Mouse (Mus musculus) hindbrain, embryonic 13.5 days (tissue): Measurements from ENCODE around the gene Gdf1. TPM values are rescaled to one million over a fixed set of nuclear protein-coding genes. Genes with fewer than 3 reads are reported as not detected.

Source experiments
- ATAC-seq: fragments of 200-750 bp; cut with Nextera tagmentation; 2 replicates; pipeline ENCODE4 v1.8.0; 2017; ENCODE audit warnings: moderate TSS enrichment; ENCODE audit not compliant: low FRiP score
- H3K27ac ChIP-seq: fragments of 300-500 bp; sonication (generic); 2 replicates; pipeline ENCODE4 v1.5.1; 2015; ENCODE audit warnings: inconsistent platforms, mild to moderate bottlenecking, moderate library complexity
- H3K27me3 ChIP-seq: fragments of 300-500 bp; sonication (generic); 2 replicates; pipeline ENCODE4 v1.6.1; 2015; ENCODE audit warnings: mild to moderate bottlenecking, inconsistent platforms
- H3K36me3 ChIP-seq: fragments of 300-500 bp; sonication (generic); 2 replicates; pipeline ENCODE4 v1.6.1; 2015; ENCODE audit warnings: mild to moderate bottlenecking, inconsistent platforms
- H3K4me1 ChIP-seq: fragments of 300-500 bp; sonication (generic); replicated peaks from 2 replicates; pipeline ENCODE4 v1.6.1; 2015; ENCODE audit warnings: inconsistent platforms
- H3K4me2 ChIP-seq: fragments of 300-500 bp; sonication (generic); 2 replicates; pipeline ENCODE4 v1.6.1; 2015; ENCODE audit warnings: inconsistent platforms, mild to moderate bottlenecking, moderate library complexity
- H3K4me3 ChIP-seq: fragments of 300-500 bp; sonication (generic); 2 replicates; pipeline ENCODE4 v1.5.1; 2015; ENCODE audit warnings: mild to moderate bottlenecking, inconsistent platforms
- H3K9ac ChIP-seq: fragments of 300-500 bp; sonication (generic); 2 replicates; pipeline ENCODE4 v1.6.1; 2015; ENCODE audit warnings: mild to moderate bottlenecking, inconsistent platforms
- H3K9me3 ChIP-seq: fragments of 300-500 bp; sonication (generic); 2 replicates; pipeline ENCODE4 v1.6.1; 2016; ENCODE audit warnings: inconsistent platforms
- whole genome bisulfite sequencing: fragments of 180-500 bp; shearing (Covaris S2); methylation state at CpG from one replicate; pipeline ENCODE4 v1.1.7; 2015; 5-methylcytosine and 5-hydroxymethylcytosine counted together
- polyA plus RNA-seq: library from polyadenylated mRNA; unstranded; fragments of >200 nt; fragmentation: Nextera tagmentation; extraction: Ambion mirVana; gene quantifications from 2 replicates; pipeline ENCODE4 v1.2.1, GENCODE M21; 2015

Gene Gdf1
- polyA plus RNA-seq, 1 experiment from 2014 or later = 2.6 TPM

- Histone ChIP-seq H3K4me3 (peak overlapping the region; percentile 100), H3K4me2 (peak overlapping the region; percentile 100), H3K36me3 (peaks cover 15% of the 10 kb centered on the region), H3K9ac (peak overlapping the region; percentile 100), H3K27me3 (0 out of 2 replicates have a peak, but pooled peaks cover 4% of the 10 kb centered on the region), H3K4me1 (peaks cover 56% of the 10 kb centered on the region), H3K27ac (peak overlapping the region; percentile 92), H3K9me3 (no peaks in the 10 kb centered on the region)
- peak; percentile 44 for ATAC-seq
- 0% methylated on average over 53 of the region's 64 CpGs for WGBS
These were observed 23.1 kb downstream of the Gdf1 start for GRCm38 (mm10) chr8:70352657-70353151.

DNA sequence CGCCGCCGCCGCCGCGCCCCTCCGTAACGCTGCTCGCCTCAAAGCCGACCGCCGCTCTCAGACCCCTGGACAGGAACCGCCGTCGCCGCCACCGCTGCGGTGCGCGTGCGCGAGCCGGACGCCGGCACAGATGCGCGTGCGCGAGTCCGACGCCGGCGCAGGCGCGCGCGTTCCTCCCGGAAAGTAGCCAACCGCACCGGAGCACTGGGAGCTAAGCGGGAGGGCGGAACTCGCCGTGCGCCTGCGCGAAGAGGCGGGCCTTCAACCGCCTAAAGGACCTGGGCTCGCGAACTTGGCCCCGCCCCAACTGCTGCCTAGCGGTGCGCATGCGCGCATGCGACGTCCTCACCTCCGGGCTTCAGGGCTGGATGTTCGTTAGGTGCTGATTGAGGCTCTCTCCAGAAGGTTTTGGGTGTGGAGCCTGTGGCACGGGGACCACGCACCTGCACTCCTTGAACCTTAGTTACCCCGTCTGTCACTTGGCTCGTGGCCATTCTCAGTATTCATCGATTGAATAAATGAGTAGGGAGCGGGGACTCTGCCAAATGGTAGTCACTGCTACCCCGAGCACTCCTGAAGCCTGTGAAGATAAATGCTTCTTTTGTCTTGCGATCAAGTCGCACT is 23.7 kb downstream of the Gdf1 start, which contains the start of gene Upf1:
TSS of gene Upf1 (minus strand) at position 85 of the 624 bp plus-strand sequence.
- peak within 1 kb of the TSS; percentile 100 for H3K4me3 ChIP-seq
- H3K27ac ChIP-seq = peak within 1 kb of the TSS; percentile 92
- peaks cover 50% of the 10 kb centered on the region for H3K4me1 ChIP-seq
- H3K27me3 ChIP-seq = 0 out of 2 replicates have a peak, but pooled peaks cover 4% of the 10 kb centered on the region
- peaks cover 14% of the 10 kb centered on the region for H3K36me3 ChIP-seq
- peak within 1 kb of the TSS; percentile 100 for H3K4me2 ChIP-seq
- no peaks in the 10 kb centered on the region for H3K9me3 ChIP-seq
- peak; percentile 88 for ATAC-seq
- under 1% methylated on average over 54 of the region's 69 CpGs for WGBS
- H3K9ac ChIP-seq = peak within 1 kb of the TSS; percentile 100

DNA sequence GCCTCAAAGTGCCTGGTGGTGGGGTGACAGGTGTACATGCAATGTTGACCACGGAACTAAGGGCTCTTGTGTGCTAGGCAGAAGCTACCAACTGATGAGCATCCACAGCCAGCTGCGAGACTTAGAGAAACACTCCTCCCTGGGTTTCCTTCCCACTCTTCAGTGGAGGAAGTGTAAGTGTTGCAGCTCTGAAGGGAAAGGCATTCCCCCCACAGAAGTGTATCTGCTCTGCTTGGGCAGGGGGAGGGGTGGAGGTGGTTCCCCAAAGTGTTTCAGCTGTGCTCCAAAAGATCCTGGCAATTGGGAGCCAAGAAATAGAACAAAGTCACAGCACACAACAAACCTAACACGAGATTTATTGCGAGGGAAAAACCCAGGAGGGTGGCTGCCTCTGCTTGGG is 24.4 kb downstream of the Gdf1 start:
- H3K4me1 ChIP-seq = peaks cover 43% of the 10 kb centered on the region
- peak overlapping the region; percentile 92 for H3K27ac ChIP-seq
- H3K27me3 ChIP-seq = peaks cover 10% of the 10 kb centered on the region; the same call in 1 of the 2 replicates
- H3K36me3 ChIP-seq = peaks cover 7% of the 10 kb centered on the region
- ATAC-seq = no peak
- WGBS = 64% methylated on average over 4 of the region's 4 CpGs
- H3K9me3 ChIP-seq = no peaks in the 10 kb centered on the region
- peak overlapping the region; percentile 65 for H3K4me2 ChIP-seq
- peak overlapping the region; percentile 74 for H3K9ac ChIP-seq
- H3K4me3 ChIP-seq = peak overlapping the region; percentile 100

DNA sequence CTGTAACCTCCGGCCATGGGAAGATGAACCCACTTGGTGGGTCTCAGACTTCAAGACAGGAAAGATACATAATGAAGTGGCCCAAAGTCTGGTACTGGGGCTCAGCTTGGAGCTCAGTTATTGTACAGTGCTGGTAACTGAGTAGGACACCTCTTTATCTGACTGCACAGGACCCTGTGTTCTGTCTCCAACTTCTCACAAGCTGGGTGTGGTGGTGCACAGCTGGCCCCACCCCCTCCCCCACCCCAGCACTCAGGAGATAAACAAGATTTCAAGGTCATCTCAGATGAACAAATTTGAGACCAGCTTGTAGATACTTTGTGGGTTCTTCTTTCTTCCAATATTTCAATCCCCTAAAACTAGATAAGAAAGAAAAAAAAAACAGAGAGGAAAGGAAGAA is 26.5 kb downstream of the Gdf1 start:
- Histone ChIP-seq H3K27me3 (peaks cover 10% of the 10 kb centered on the region; the same call in 1 of the 2 replicates), H3K9me3 (no peaks in the 10 kb centered on the region), H3K4me2 (no peak overlapping the region), H3K9ac (no peak overlapping the region), H3K36me3 (no peaks in the 10 kb centered on the region), H3K4me3 (no peak overlapping the region), H3K4me1 (peaks cover 22% of the 10 kb centered on the region), H3K27ac (no peak overlapping the region)
- 92% methylated on average over 1 of the region's 1 CpGs for WGBS
- no peak for ATAC-seq

DNA sequence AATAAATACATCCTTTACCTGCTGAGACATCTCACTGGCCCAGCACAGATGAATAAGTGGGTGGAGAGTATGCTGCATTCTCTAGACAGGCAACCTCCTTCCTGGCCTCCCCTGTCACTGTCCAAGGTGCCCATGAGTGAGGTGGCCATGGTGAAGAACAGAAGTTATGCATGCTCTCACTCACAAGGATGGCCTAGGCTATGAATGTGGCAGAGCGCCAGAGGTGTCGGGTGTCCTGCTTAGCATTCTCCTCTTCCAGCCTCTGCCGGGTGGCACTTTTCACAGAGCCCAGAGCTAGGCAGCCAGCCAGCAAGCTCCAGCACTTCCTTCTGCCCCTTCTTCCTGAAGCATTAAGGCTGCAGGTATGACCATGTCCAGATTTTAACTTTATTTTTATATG is 29.8 kb downstream of the Gdf1 start:
- H3K27me3 ChIP-seq = peaks cover 14% of the 10 kb centered on the region; the same call in 1 of the 2 replicates

GRCm38 (mm10) chr8:70360769-70361168 is 31.2 kb downstream of the Gdf1 start:
- Histone ChIP-seq H3K9me3 (no peaks in the 10 kb centered on the region), H3K36me3 (no peaks in the 10 kb centered on the region), H3K9ac (no peak overlapping the region), H3K4me3 (no peak overlapping the region), H3K4me2 (no peak overlapping the region), H3K27ac (no peak overlapping the region), H3K27me3 (peaks cover 18% of the 10 kb centered on the region), H3K4me1 (no peaks in the 10 kb centered on the region)
- WGBS = 41% methylated on average over 4 of the region's 4 CpGs
- ATAC-seq = no peak

More for the DNA sequence above, 29.8 kb downstream of the Gdf1 start:
- Histone ChIP-seq H3K9me3 (no peaks in the 10 kb centered on the region), H3K4me1 (no peaks in the 10 kb centered on the region), H3K36me3 (no peaks in the 10 kb centered on the region), H3K9ac (no peak overlapping the region), H3K4me2 (no peak overlapping the region), H3K4me3 (no peak overlapping the region), H3K27ac (no peak overlapping the region)
- ATAC-seq = no peak
- 48% methylated on average over 3 of the region's 3 CpGs for WGBS

- peaks cover 22% of the 10 kb centered on the region for H3K27me3 ChIP-seq
- no peak overlapping the region for H3K4me2 ChIP-seq
These were observed 31.9 kb downstream of the Gdf1 start for GRCm38 (mm10) chr8:70361484-70362032.

GRCm38 (mm10) chr8:70364066-70364465 is 34.4 kb downstream of the Gdf1 start:
- WGBS = 23% methylated on average over 5 of the region's 5 CpGs
- H3K27ac ChIP-seq = no peak overlapping the region
- H3K4me1 ChIP-seq = no peaks in the 10 kb centered on the region
- H3K9me3 ChIP-seq = no peaks in the 10 kb centered on the region
- H3K4me2 ChIP-seq = no peak overlapping the region
- no peak overlapping the region for H3K4me3 ChIP-seq
- no peaks in the 10 kb centered on the region for H3K36me3 ChIP-seq
- H3K9ac ChIP-seq = no peak overlapping the region
- ATAC-seq = peak; percentile 26; the same call in 1 of the 2 replicates
- peaks cover 20% of the 10 kb centered on the region for H3K27me3 ChIP-seq

More at GRCm38 (mm10) chr8:70361484-70362032, 31.9 kb downstream of the Gdf1 start:
- Histone ChIP-seq H3K36me3 (no peaks in the 10 kb centered on the region), H3K4me3 (no peak overlapping the region), H3K27ac (no peak overlapping the region), H3K9ac (no peak overlapping the region), H3K9me3 (no peaks in the 10 kb centered on the region), H3K4me1 (no peaks in the 10 kb centered on the region)
- 79% methylated on average over 10 of the region's 10 CpGs for WGBS
- no peak for ATAC-seq

GRCm38 (mm10) chr8:70366588-70366987 is 37.0 kb downstream of the Gdf1 start:
- Histone ChIP-seq H3K4me3 (no peak overlapping the region), H3K27ac (no peak overlapping the region), H3K4me2 (no peak overlapping the region), H3K9me3 (no peaks in the 10 kb centered on the region), H3K27me3 (peaks cover 35% of the 10 kb centered on the region), H3K9ac (no peak overlapping the region), H3K36me3 (no peaks in the 10 kb centered on the region), H3K4me1 (no peaks in the 10 kb centered on the region)
- no peak for ATAC-seq
- WGBS = 67% methylated on average over 5 of the region's 5 CpGs

GRCm38 (mm10) chr8:70370476-70370875 is 40.9 kb downstream of the Gdf1 start:
- Histone ChIP-seq H3K4me3 (no peak overlapping the region), H3K27ac (no peak overlapping the region), H3K9ac (no peak overlapping the region), H3K9me3 (no peaks in the 10 kb centered on the region), H3K36me3 (no peaks in the 10 kb centered on the region), H3K27me3 (peaks cover 69% of the 10 kb centered on the region), H3K4me2 (no peak overlapping the region), H3K4me1 (peaks cover 21% of the 10 kb centered on the region)
- WGBS = 82% methylated on average over 7 of the region's 7 CpGs
- no peak for ATAC-seq

GRCm38 (mm10) chr8:70371951-70372350 is 42.3 kb downstream of the Gdf1 start:
- no peak overlapping the region for H3K27ac ChIP-seq

GRCm38 (mm10) chr8:70373397-70374317 is 44.0 kb downstream of the Gdf1 start, which contains the start of gene Comp:
Comp (plus strand) TSS chr8:70373558.
- no peak for ATAC-seq
- no peak within 1 kb of the TSS for H3K9ac ChIP-seq
- 3% methylated on average over 47 of the region's 47 CpGs for WGBS

More at GRCm38 (mm10) chr8:70371951-70372350, 42.3 kb downstream of the Gdf1 start:
- H3K9ac ChIP-seq = no peak overlapping the region
- H3K4me1 ChIP-seq = peaks cover 27% of the 10 kb centered on the region
- no peaks in the 10 kb centered on the region for H3K9me3 ChIP-seq
- H3K4me3 ChIP-seq = no peak overlapping the region
- WGBS = 36% methylated on average over 6 of the region's 6 CpGs
- no peak for ATAC-seq
- no peaks in the 10 kb centered on the region for H3K36me3 ChIP-seq
- H3K4me2 ChIP-seq = no peak overlapping the region
- H3K27me3 ChIP-seq = peaks cover 74% of the 10 kb centered on the region

More at GRCm38 (mm10) chr8:70373397-70374317, 44.0 kb downstream of the Gdf1 start, which contains the start of gene Comp:
- Histone ChIP-seq H3K9me3 (no peaks in the 10 kb centered on the region), H3K36me3 (no peaks in the 10 kb centered on the region), H3K4me3 (peak within 1 kb of the TSS; percentile 32), H3K27ac (no peak within 1 kb of the TSS), H3K4me2 (peak within 1 kb of the TSS; percentile 48), H3K27me3 (peaks cover 89% of the 10 kb centered on the region), H3K4me1 (peaks cover 27% of the 10 kb centered on the region)
